Mouse (Mus musculus) ES-Bruce4 (cell line): ENCODE measurements around the gene Maea. TPM values are rescaled to one million over a fixed set of nuclear protein-coding genes. Genes with fewer than 3 reads are reported as not detected.
"Not testable (repeated sequence)": the region's sequence is repeated elsewhere in the genome, so short reads cannot be mapped to it uniquely, and the experiment has no call there.

Source experiments
- H3K27ac ChIP-seq: 2 replicates; pipeline ENCODE4 v1.5.1; 2012; ENCODE audit warnings: low read length, inconsistent platforms; ENCODE audit not compliant: insufficient read depth
- H3K27me3 ChIP-seq: 2 replicates; pipeline ENCODE4 v1.6.1; 2012; ENCODE audit warnings: mild to moderate bottlenecking, low read length, inconsistent platforms; ENCODE audit not compliant: control insufficient read depth, poor library complexity, insufficient read depth, severe bottlenecking
- H3K36me3 ChIP-seq: 2 replicates; pipeline ENCODE4 v1.6.1; 2012; ENCODE audit warnings: inconsistent platforms, mild to moderate bottlenecking, low read length, moderate library complexity; ENCODE audit not compliant: control insufficient read depth, poor library complexity, insufficient read depth, severe bottlenecking
- H3K4me1 ChIP-seq: one replicate; pipeline ENCODE4 v1.8.1; 2011; ENCODE audit warnings: low read length; ENCODE audit not compliant: control insufficient read depth, insufficient read depth
- H3K4me3 ChIP-seq: 2 replicates; pipeline ENCODE4 v1.5.1; 2011; ENCODE audit warnings: low read depth, mild to moderate bottlenecking, low read length
- H3K9ac ChIP-seq: 2 replicates; pipeline ENCODE4 v1.6.1; 2012; ENCODE audit warnings: low read depth, mild to moderate bottlenecking, inconsistent platforms; ENCODE audit not compliant: poor library complexity, severe bottlenecking
- H3K9me3 ChIP-seq: replicated peaks from 2 replicates; pipeline ENCODE4 v1.6.1; 2012; ENCODE audit warnings: mild to moderate bottlenecking, low read length, inconsistent platforms; ENCODE audit not compliant: control insufficient read depth, poor library complexity, insufficient read depth, severe bottlenecking
- CTCF ChIP-seq: IDR thresholded peaks from one replicate; pipeline ENCODE4 v1.8.1; 2011; ENCODE audit warnings: low read depth, low read length
- EP300 ChIP-seq: IDR thresholded peaks from 2 replicates; pipeline ENCODE4 v1.6.1; 2011; ENCODE audit warnings: low read depth, low read length; ENCODE audit not compliant: insufficient read depth
- POLR2A ChIP-seq: IDR thresholded peaks from one replicate; pipeline ENCODE4 v1.8.1; 2011; ENCODE audit warnings: low read length; ENCODE audit not compliant: insufficient read depth
- polyA plus RNA-seq: library from polyadenylated mRNA; stranded (reverse); fragments of >200 nt; gene quantifications from 2 replicates; pipeline ENCODE4 v1.2.4, GENCODE M21; 2011; ENCODE audit warnings: low read depth; ENCODE audit not compliant: missing spikeins, insufficient read depth, insufficient read length

The Maea gene
- polyA plus RNA-seq, 1 experiment: 96.8 TPM

DNA sequence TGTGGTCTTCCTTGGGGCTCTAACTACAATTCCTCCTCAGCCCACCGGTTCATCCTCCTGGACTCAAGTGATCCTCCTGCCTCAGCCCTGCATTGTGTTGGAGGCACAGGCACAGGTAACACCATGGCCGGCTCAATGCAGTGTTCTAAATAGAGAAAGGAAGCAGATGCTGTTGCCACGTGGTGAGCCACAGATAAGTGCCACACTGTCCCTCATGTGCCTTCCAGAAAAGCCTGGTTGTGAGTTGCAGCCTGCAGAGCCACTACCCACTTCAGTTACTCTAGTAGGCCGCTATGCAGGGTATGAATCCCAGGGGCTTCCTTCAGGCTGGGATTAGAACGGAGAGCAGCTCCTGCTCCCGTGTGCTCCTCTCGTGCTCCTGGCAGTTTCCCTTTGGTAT is 23.1 kb upstream of the Maea start:
- H3K4me1 ChIP-seq: no peaks in the 10 kb centered on the region
- no peaks in the 10 kb centered on the region for H3K27me3 ChIP-seq
- no peaks in the 10 kb centered on the region for H3K36me3 ChIP-seq
- TF ChIP-seq EP300 (no peak), CTCF (no peak), POLR2A (no peak)
- no peaks in the 10 kb centered on the region for H3K9me3 ChIP-seq
- H3K9ac ChIP-seq: no peak overlapping the region
- H3K27ac ChIP-seq: no peak overlapping the region
- H3K4me3 ChIP-seq: no peak overlapping the region

DNA sequence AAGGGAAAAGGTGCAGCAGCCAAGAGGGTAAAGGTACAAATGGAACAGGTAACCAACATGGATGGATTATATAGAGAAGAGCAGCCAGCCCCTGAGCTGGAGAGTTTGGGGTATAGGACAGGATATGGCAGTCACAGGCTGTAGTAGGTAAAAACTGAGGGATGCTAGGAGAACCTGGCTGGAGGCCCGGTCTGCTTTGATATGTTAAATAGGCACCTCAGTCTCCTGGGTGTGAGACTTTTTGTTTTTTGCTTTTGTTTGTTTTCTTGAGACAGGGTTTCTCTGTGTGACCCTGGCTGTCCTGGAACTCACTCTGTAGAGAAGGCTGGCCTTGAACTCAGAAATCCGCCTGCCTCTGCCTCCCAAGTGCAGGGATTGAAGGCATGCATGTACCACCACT is 10.8 kb upstream of the Maea start:
- no peaks in the 10 kb centered on the region for H3K36me3 ChIP-seq
- H3K9me3 ChIP-seq: peaks cover 12% of the 10 kb centered on the region
- TF ChIP-seq CTCF: no peak
- no peak for TF ChIP-seq EP300
- no peak for TF ChIP-seq POLR2A
- peaks cover 2% of the 10 kb centered on the region for H3K4me1 ChIP-seq
- H3K27ac ChIP-seq: no peak overlapping the region
- peaks cover 3% of the 10 kb centered on the region; the same call in 1 of the 2 replicates for H3K27me3 ChIP-seq
- no peak overlapping the region for H3K4me3 ChIP-seq
- no peak overlapping the region for H3K9ac ChIP-seq

DNA sequence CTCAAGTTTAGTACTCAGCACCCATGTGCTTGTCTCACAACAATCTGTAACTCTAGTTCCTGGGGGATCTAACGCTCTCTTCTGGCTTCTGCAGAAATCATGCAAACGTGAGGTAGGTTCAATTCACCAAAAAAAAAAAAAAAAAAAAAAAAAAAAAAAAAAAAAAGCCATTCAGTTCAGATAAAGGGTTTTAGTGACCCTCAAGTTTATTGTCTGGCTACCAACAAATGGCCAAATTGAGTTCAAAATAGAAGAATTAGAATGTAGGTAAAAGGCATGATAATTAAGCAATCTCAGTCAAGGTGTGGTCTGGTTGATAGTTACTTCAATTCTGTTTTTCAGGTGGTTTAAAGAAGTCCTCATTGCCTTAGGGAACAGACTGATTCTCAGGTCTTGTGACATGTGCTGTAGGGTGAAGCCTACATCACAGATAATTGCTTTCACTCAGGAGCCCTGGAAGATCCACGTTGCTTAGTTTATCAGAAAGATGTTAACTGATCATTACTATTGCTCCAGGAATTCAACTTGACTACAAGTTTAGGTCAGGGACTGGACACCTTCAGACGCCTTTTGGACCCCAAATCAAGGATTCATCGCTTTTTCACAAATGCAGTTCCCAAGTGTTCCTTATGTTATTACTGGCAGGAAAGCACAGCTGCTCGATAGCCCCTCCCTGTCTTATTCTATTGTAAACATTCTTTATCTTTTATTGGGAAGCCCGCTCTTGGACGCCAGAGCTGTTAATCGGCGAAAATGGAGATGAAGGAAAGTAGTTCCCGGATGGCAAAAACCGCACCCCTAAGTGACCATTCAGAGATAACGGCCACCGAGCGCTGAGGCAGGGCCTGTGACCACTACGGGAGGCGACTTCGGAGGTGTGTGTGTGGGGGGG is 682 bp upstream of the Maea start:
- TF ChIP-seq POLR2A (no peak), EP300 (no peak), CTCF (no peak)
- H3K4me1 ChIP-seq: no peaks in the 10 kb centered on the region
- peaks cover 20% of the 10 kb centered on the region for H3K9me3 ChIP-seq
- peak overlapping the region; percentile 66 for H3K27ac ChIP-seq
- H3K27me3 ChIP-seq: no peaks in the 10 kb centered on the region
- H3K4me3 ChIP-seq: peak overlapping the region; percentile 91
- H3K36me3 ChIP-seq: no peaks in the 10 kb centered on the region; the same call in none of the 2 replicates
- H3K9ac ChIP-seq: peak overlapping the region; percentile 79

DNA sequence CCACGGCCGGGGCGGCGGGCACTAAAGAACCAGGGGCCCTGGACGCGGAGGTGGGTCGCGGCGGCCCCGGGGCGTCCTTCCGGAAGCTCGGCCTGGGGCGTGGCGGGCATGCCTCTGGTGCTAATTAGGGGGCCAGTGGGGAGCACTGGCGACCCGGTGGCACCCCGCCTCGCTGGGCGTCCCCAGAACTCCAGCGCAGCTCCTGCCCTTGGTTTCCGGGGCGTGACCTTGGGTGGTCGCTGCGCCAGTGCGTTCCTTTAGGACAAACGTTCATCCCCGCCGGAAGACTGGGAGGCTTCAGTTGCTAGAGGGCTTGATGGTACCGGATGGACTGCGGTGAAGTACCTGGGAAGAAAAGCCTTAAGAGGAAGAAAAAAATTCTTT is 660 bp downstream of the Maea start:
- Histone ChIP-seq H3K4me1 (no peaks in the 10 kb centered on the region), H3K4me3 (peak overlapping the region; percentile 92), H3K27ac (peak overlapping the region; percentile 14; the same call in 1 of the 2 replicates), H3K9me3 (peaks cover 20% of the 10 kb centered on the region), H3K36me3 (no peaks in the 10 kb centered on the region; the same call in none of the 2 replicates), H3K9ac (peak overlapping the region; percentile 92), H3K27me3 (no peaks in the 10 kb centered on the region)
- TF ChIP-seq CTCF: no peak
- no peak for TF ChIP-seq EP300
- TF ChIP-seq POLR2A: no peak

DNA sequence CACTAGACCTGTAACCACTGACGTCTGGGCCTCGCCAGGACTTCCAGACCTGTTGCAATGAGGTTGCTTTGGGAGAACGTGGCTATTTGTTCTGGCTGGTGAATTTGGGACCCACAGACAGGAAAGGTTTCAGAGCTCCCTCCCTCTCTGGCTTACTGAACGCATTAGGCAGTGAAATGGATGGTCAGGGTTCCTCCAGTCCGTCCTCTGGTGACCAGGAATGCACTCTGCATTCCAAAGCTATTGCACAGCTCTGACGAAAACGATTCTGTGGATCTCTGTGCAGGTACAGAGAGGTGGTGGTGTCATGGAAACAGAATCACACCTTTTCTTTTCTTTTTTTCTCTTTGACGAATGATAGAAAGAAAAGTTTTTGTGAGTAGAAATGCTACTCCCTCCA is 1.9 kb downstream of the Maea start:
- H3K4me1 ChIP-seq: no peaks in the 10 kb centered on the region
- H3K36me3 ChIP-seq: no peaks in the 10 kb centered on the region; the same call in none of the 2 replicates
- no peaks in the 10 kb centered on the region for H3K27me3 ChIP-seq
- H3K4me3 ChIP-seq: no peak overlapping the region
- peaks cover 20% of the 10 kb centered on the region for H3K9me3 ChIP-seq
- H3K27ac ChIP-seq: no peak overlapping the region
- H3K9ac ChIP-seq: no peak overlapping the region
- TF ChIP-seq CTCF (no peak), EP300 (no peak), POLR2A (no peak)

DNA sequence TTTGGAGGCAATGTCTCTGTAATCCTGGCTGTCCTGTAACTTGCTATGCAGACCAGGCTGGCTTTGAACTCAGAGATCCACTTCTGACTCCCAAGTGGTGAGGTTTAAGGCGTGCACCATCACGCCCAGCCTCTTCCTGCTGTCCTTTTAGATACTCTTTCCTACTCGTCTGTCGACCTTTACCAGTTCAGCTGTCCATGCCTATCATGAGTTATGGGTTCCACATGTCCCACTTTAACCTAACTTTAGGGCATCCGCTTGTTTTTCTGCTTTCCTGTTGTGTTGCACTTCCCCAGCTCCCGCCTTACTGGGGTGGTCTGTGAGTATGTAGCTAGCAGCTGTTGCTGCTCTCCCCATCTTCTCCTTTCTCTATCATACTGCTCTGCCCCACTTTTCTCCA is 5.9 kb downstream of the Maea start:
- Histone ChIP-seq H3K27me3 (no peaks in the 10 kb centered on the region), H3K36me3 (peaks cover 3% of the 10 kb centered on the region), H3K27ac (no peak overlapping the region), H3K4me1 (no peaks in the 10 kb centered on the region), H3K9ac (no peak overlapping the region), H3K4me3 (no peak overlapping the region), H3K9me3 (no peaks in the 10 kb centered on the region)
- TF ChIP-seq CTCF: no peak
- TF ChIP-seq POLR2A: no peak
- TF ChIP-seq EP300: no peak

DNA sequence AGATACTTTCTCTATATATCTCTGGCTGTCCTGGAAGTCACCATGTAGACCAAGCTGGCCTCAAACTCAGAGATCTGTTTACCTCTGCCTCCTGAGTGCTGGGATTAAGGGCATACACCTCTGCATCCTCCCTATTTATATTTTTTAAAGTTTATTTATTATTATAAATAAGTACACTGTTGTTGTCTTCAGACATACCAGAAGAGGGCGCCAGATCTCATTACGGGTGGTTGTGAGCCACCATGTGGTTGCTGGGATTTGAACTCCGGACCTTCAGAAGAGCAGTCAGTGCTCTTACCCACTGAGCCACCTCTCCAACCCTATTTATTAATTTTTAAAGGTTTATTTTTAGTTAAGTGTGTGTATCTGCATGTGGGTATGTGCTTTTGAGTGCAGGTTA is 6.9 kb downstream of the Maea start:
- not testable (repeated sequence) for H3K9ac ChIP-seq, H3K27me3 ChIP-seq, H3K4me3 ChIP-seq, H3K36me3 ChIP-seq, H3K27ac ChIP-seq, H3K9me3 ChIP-seq, H3K4me1 ChIP-seq
